Mouse (Mus musculus) C2C12 (cell line): ENCODE results near the gene C1qtnf5. TPM values are rescaled to one million over a fixed set of nuclear protein-coding genes. Genes with fewer than 3 reads are reported as not detected.

Experiments used
- H3K27me3 ChIP-seq: one replicate; pipeline ENCODE4 v1.6.1; 2011; ENCODE audit not compliant: control insufficient read depth, insufficient read depth, insufficient read length
- H3K36me3 ChIP-seq: one replicate; pipeline ENCODE4 v1.6.1; 2011; ENCODE audit not compliant: control insufficient read depth, insufficient read depth
- H3K4me3 ChIP-seq: one replicate; pipeline ENCODE4 v1.5.1; 2011; ENCODE audit warnings: mild to moderate bottlenecking, control low read depth; ENCODE audit not compliant: poor library complexity, insufficient read depth, severe bottlenecking
- H3K79me2 ChIP-seq: one replicate; pipeline ENCODE4 v1.6.1; 2011; ENCODE audit not compliant: control insufficient read depth, insufficient read depth
- H3K79me3 ChIP-seq: one replicate; pipeline ENCODE4 v1.6.1; 2011; ENCODE audit warnings: low read depth, control low read depth
- H3ac ChIP-seq: one replicate; pipeline ENCODE3; 2011; ENCODE audit warnings: low read depth; ENCODE audit not compliant: control insufficient read depth, insufficient read length
- CEBPB ChIP-seq: IDR thresholded peaks from one replicate; pipeline ENCODE4 v1.6.1; 2011; ENCODE audit warnings: low read depth, mild to moderate bottlenecking, control low read depth, moderate library complexity
- CTCF ChIP-seq: IDR thresholded peaks from one replicate; pipeline ENCODE4 v1.5.1; 2011; ENCODE audit not compliant: control insufficient read depth, insufficient read depth, insufficient read length
- FOSL1 ChIP-seq: IDR thresholded peaks from one replicate; pipeline ENCODE4 v1.8.0; 2011; ENCODE audit warnings: mild to moderate bottlenecking, low read length; ENCODE audit not compliant: poor library complexity, insufficient read depth, severe bottlenecking
- MAX ChIP-seq: IDR thresholded peaks from one replicate; pipeline ENCODE4 v1.6.1; 2011; ENCODE audit warnings: mild to moderate bottlenecking, control low read depth
- MYOD1 ChIP-seq: IDR thresholded peaks from one replicate; pipeline ENCODE4 v1.6.1; 2011; ENCODE audit warnings: low read depth; ENCODE audit not compliant: control insufficient read depth, insufficient read length
- MYOG ChIP-seq: IDR thresholded peaks from one replicate; pipeline ENCODE4 v1.6.1; 2011; ENCODE audit not compliant: control insufficient read depth, insufficient read length; ENCODE audit errors: extremely low read depth
- USF1 ChIP-seq: IDR thresholded peaks from one replicate; pipeline ENCODE4 v1.6.1; 2011; ENCODE audit warnings: low read depth, mild to moderate bottlenecking, control low read depth, moderate library complexity
- polyA plus RNA-seq: library from polyadenylated mRNA; unstranded; fragments of >200 nt; fragmentation: generic; extraction: Trizol; gene quantifications from one replicate; pipeline ENCODE4 v1.2.1, GENCODE M21; 2012; ENCODE audit warnings: missing spikeins

C1qtnf5 gene
- polyA plus RNA-seq, 1 experiment: 0.15 TPM

- Histone ChIP-seq H3K79me2 (no peaks in the 10 kb centered on the region), H3K36me3 (peaks cover 26% of the 10 kb centered on the region), H3K27me3 (no peaks in the 10 kb centered on the region), H3K79me3 (no peaks in the 10 kb centered on the region), H3ac (no peak overlapping the region), H3K4me3 (no peak overlapping the region)
- TF ChIP-seq CEBPB: no peak
- no peak for TF ChIP-seq CTCF
- TF ChIP-seq MYOG: no peak
- no peak for TF ChIP-seq MYOD1
- no peak for TF ChIP-seq USF1
- no peak for TF ChIP-seq MAX
- no peak for TF ChIP-seq FOSL1
Observed at GRCm38 (mm10) chr9:44141951-44142350, 34.9 kb downstream of the C1qtnf5 start.

- H3ac ChIP-seq: no peak overlapping the region
- H3K79me2 ChIP-seq: no peaks in the 10 kb centered on the region
- TF ChIP-seq CEBPB (no peak), USF1 (no peak), MYOG (no peak), MAX (no peak), CTCF (no peak), MYOD1 (no peak), FOSL1 (no peak)
- no peak overlapping the region for H3K4me3 ChIP-seq
- H3K36me3 ChIP-seq: peaks cover 26% of the 10 kb centered on the region
- H3K79me3 ChIP-seq: no peaks in the 10 kb centered on the region
- no peaks in the 10 kb centered on the region for H3K27me3 ChIP-seq
Observed at GRCm38 (mm10) chr9:44143421-44143820, 36.4 kb downstream of the C1qtnf5 start.

- Histone ChIP-seq H3K36me3 (peaks cover 26% of the 10 kb centered on the region), H3K27me3 (no peaks in the 10 kb centered on the region), H3K4me3 (no peak overlapping the region), H3K79me2 (no peaks in the 10 kb centered on the region), H3K79me3 (no peaks in the 10 kb centered on the region), H3ac (no peak overlapping the region)
- TF ChIP-seq MYOG: no peak
- no peak for TF ChIP-seq CTCF
- no peak for TF ChIP-seq MAX
- no peak for TF ChIP-seq MYOD1
- TF ChIP-seq FOSL1: no peak
Observed at GRCm38 (mm10) chr9:44144023-44144717, 37.1 kb downstream of the C1qtnf5 start.

GRCm38 (mm10) chr9:44144718-44145060, 37.6 kb downstream of the C1qtnf5 start:
- no peaks in the 10 kb centered on the region for H3K79me3 ChIP-seq
- H3K27me3 ChIP-seq: no peaks in the 10 kb centered on the region
- H3K79me2 ChIP-seq: no peaks in the 10 kb centered on the region
- H3K4me3 ChIP-seq: no peak overlapping the region
- no peak for TF ChIP-seq CEBPB
- no peak for TF ChIP-seq MAX
- no peak for TF ChIP-seq USF1
- TF ChIP-seq MYOG: no peak
- TF ChIP-seq CTCF: no peak
- peaks cover 26% of the 10 kb centered on the region for H3K36me3 ChIP-seq
- no peak overlapping the region for H3ac ChIP-seq

GRCm38 (mm10) chr9:44147290-44147689, 40.2 kb downstream of the C1qtnf5 start:
- Histone ChIP-seq H3K36me3 (peaks cover 31% of the 10 kb centered on the region), H3K79me2 (no peaks in the 10 kb centered on the region), H3K4me3 (no peak overlapping the region), H3K27me3 (no peaks in the 10 kb centered on the region), H3K79me3 (no peaks in the 10 kb centered on the region), H3ac (no peak overlapping the region)
- TF ChIP-seq CEBPB: no peak
- no peak for TF ChIP-seq MYOD1
- TF ChIP-seq MAX: no peak
- TF ChIP-seq USF1: no peak
- TF ChIP-seq MYOG: no peak
- TF ChIP-seq FOSL1: no peak
- no peak for TF ChIP-seq CTCF

Other genes with a start within 250 kb of the C1qtnf5 start
- not detected for gene Thy1, start 63.9 kb upstream of the C1qtnf5 start, polyA plus RNA-seq
- 0.73 TPM for gene Usp2, start 40.2 kb upstream of the C1qtnf5 start, polyA plus RNA-seq
- gene Mfrp, start 5.5 kb upstream of the C1qtnf5 start, polyA plus RNA-seq: 0.05 TPM
- 0.05 TPM for gene Gm49380, start 6.3 kb downstream of the C1qtnf5 start, polyA plus RNA-seq
- 52.6 TPM for gene Rnf26, start 6.3 kb downstream of the C1qtnf5 start, polyA plus RNA-seq
- gene Mcam, start 27.2 kb downstream of the C1qtnf5 start, polyA plus RNA-seq: 21.7 TPM
- gene Cbl, start 126.8 kb downstream of the C1qtnf5 start, polyA plus RNA-seq: 8.2 TPM
- 0.04 TPM for gene Ccdc153, start 133.4 kb downstream of the C1qtnf5 start, polyA plus RNA-seq
- gene Pdzd3, start 144.2 kb downstream of the C1qtnf5 start, polyA plus RNA-seq: not detected
- gene Nlrx1, start 161.4 kb downstream of the C1qtnf5 start, polyA plus RNA-seq: 3.4 TPM
- gene Abcg4, start 181.4 kb downstream of the C1qtnf5 start, polyA plus RNA-seq: 0.21 TPM
- gene Hinfp, start 198.4 kb downstream of the C1qtnf5 start, polyA plus RNA-seq: 9.1 TPM
- 18.8 TPM for gene C2cd2l, start 213.0 kb downstream of the C1qtnf5 start, polyA plus RNA-seq
- gene Dpagt1, start 218.8 kb downstream of the C1qtnf5 start, polyA plus RNA-seq: 34.0 TPM
- 347 TPM for gene H2afx, start 227.4 kb downstream of the C1qtnf5 start, polyA plus RNA-seq
- gene Hmbs, start 237.0 kb downstream of the C1qtnf5 start, polyA plus RNA-seq: 59.6 TPM